Mouse (Mus musculus) CH12.LX (cell line): ENCODE measurements around the gene Arhgef39. TPM values are rescaled to one million over a fixed set of nuclear protein-coding genes. Genes with fewer than 3 reads are reported as not detected.
A peak's percentile ranks its signal among the peaks of the same experiment; 100 is the strongest.

Experiments used
- DNase-seq: peaks from one replicate; pipeline ENCODE4 v3.0.0-alpha.2; 2013; ENCODE audit errors: extremely low read depth
- H3K27ac ChIP-seq: 2 replicates; pipeline ENCODE4 v1.5.1; 2012; ENCODE audit warnings: low read depth, mild to moderate bottlenecking, control low read depth, moderate library complexity; ENCODE audit not compliant: insufficient read depth
- H3K27me3 ChIP-seq: replicated peaks from 2 replicates; pipeline ENCODE3; 2012; ENCODE audit warnings: inconsistent platforms
- H3K36me3 ChIP-seq, 2 experiments: replicated peaks in 1 of 2; 2 replicates each; pipeline versions ENCODE3 to v1.6.1; 2012; ENCODE audit warnings: inconsistent platforms in 1 of 2, low read length in 1 of 2, mild to moderate bottlenecking in 1 of 2, mixed read lengths in 1 of 2, moderate library complexity in 1 of 2; ENCODE audit not compliant: control insufficient read depth in 1 of 2, insufficient read depth in 1 of 2
- H3K4me1 ChIP-seq, 2 experiments: 2 replicates each; pipeline ENCODE4 v1.6.1; 2012; ENCODE audit warnings: inconsistent platforms in 1 of 2, moderate library complexity in 1 of 2; ENCODE audit not compliant: insufficient read depth in 2 of 2, control insufficient read depth in 1 of 2
- H3K4me2 ChIP-seq: 2 replicates; pipeline ENCODE4 v1.6.1; 2012; ENCODE audit warnings: low read depth, mild to moderate bottlenecking, control low read depth; ENCODE audit not compliant: poor library complexity, insufficient read depth, severe bottlenecking
- H3K4me3 ChIP-seq, 3 experiments: fragments of 150-350 bp in 1 of 3; sonication (generic) in 1 of 3; replicated peaks in 1 of 3; 2 replicates each; pipeline versions ENCODE3 to v1.5.1; 2011 to 2012; ENCODE audit warnings: low read depth in 2 of 3, low read length in 2 of 3, mild to moderate bottlenecking in 2 of 3, moderate library complexity in 2 of 3, control low read depth in 1 of 3, improper control_type of control experiment in 1 of 3, inconsistent platforms in 1 of 3, mixed read lengths in 1 of 3; ENCODE audit not compliant: poor library complexity in 1 of 3
- H3K79me2 ChIP-seq: replicated peaks from 2 replicates; pipeline ENCODE4 v1.6.1; 2012; ENCODE audit warnings: mild to moderate bottlenecking, moderate library complexity; ENCODE audit not compliant: control insufficient read depth, poor library complexity, insufficient read depth, severe bottlenecking; ENCODE audit errors: extremely low read depth
- H3K9ac ChIP-seq: 2 replicates; pipeline ENCODE4 v1.6.1; 2012; ENCODE audit warnings: low read depth, mild to moderate bottlenecking, control low read depth, moderate library complexity; ENCODE audit not compliant: insufficient read depth
- H3K9me3 ChIP-seq: replicated peaks from 2 replicates; pipeline ENCODE3; 2012; ENCODE audit warnings: low read length, inconsistent platforms, mixed read lengths
- BHLHE40 ChIP-seq: IDR thresholded peaks from 2 replicates; pipeline ENCODE4 v1.6.1; 2011; ENCODE audit warnings: mild to moderate bottlenecking, low read depth, low read length, improper control_type of control experiment
- CHD1 ChIP-seq: IDR thresholded peaks from 2 replicates; pipeline ENCODE4 v1.6.1; 2012; ENCODE audit warnings: low read depth, low read length, improper control_type of control experiment, inconsistent platforms
- E2F4 ChIP-seq: IDR thresholded peaks from 2 replicates; pipeline ENCODE4 v1.6.1; 2011; ENCODE audit warnings: low read depth, low read length, improper control_type of control experiment; ENCODE audit not compliant: insufficient replicate concordance
- ELF1 ChIP-seq: IDR thresholded peaks from 2 replicates; pipeline ENCODE4 v1.6.1; 2014; ENCODE audit warnings: low read depth, mild to moderate bottlenecking, inconsistent platforms, low read length, improper control_type of control experiment
- ETS1 ChIP-seq: conservative IDR thresholded peaks from 2 replicates; pipeline ENCODE4 v1.6.1; 2012; ENCODE audit warnings: low read depth, mild to moderate bottlenecking, inconsistent platforms, low read length, improper control_type of control experiment, moderate library complexity
- GABPA ChIP-seq: IDR thresholded peaks from 2 replicates; pipeline ENCODE4 v1.6.1; 2012; ENCODE audit warnings: low read depth, low read length, improper control_type of control experiment, inconsistent platforms; ENCODE audit not compliant: insufficient replicate concordance
- IRF4 ChIP-seq: IDR thresholded peaks from 2 replicates; pipeline ENCODE4 v1.6.1; 2014; ENCODE audit warnings: low read depth, mild to moderate bottlenecking, inconsistent platforms, low read length, improper control_type of control experiment
- JUND ChIP-seq: conservative IDR thresholded peaks from 2 replicates; pipeline ENCODE4 v1.6.1; 2011; ENCODE audit warnings: low read depth, low read length, improper control_type of control experiment
- KAT2A ChIP-seq: IDR thresholded peaks from 2 replicates; pipeline ENCODE4 v1.6.1; 2012; ENCODE audit warnings: low read length, improper control_type of control experiment, inconsistent platforms; ENCODE audit not compliant: insufficient replicate concordance
- MAZ ChIP-seq: IDR thresholded peaks from 2 replicates; pipeline ENCODE4 v1.6.1; 2012; ENCODE audit warnings: low read depth, mild to moderate bottlenecking, inconsistent platforms, low read length, improper control_type of control experiment, moderate library complexity
- MEF2A ChIP-seq: IDR thresholded peaks from 2 replicates; pipeline ENCODE4 v1.6.1; 2014; ENCODE audit warnings: low read depth, mild to moderate bottlenecking, inconsistent platforms, low read length, improper control_type of control experiment, borderline replicate concordance
- MXI1 ChIP-seq: IDR thresholded peaks from 2 replicates; pipeline ENCODE4 v1.6.1; 2011; ENCODE audit warnings: mild to moderate bottlenecking, low read depth, low read length, improper control_type of control experiment
- NELFE ChIP-seq: IDR thresholded peaks from 2 replicates; pipeline ENCODE4 v1.6.1; 2011; ENCODE audit warnings: low read depth, low read length, improper control_type of control experiment
- NRF1 ChIP-seq: IDR thresholded peaks from 2 replicates; pipeline ENCODE4 v1.6.1; 2014; ENCODE audit warnings: low read depth, mild to moderate bottlenecking, inconsistent platforms, low read length, improper control_type of control experiment, moderate library complexity
- PAX5 ChIP-seq: IDR thresholded peaks from 2 replicates; pipeline ENCODE4 v1.6.1; 2012; ENCODE audit warnings: low read length, inconsistent platforms, mixed read lengths
- POLR2A ChIP-seq: IDR thresholded peaks from 2 replicates; pipeline ENCODE4 v1.6.1; 2011; ENCODE audit warnings: low read depth, mild to moderate bottlenecking, improper control_type of control experiment, low read length
- POLR2AphosphoS2 ChIP-seq: IDR thresholded peaks from 2 replicates; pipeline ENCODE4 v1.6.1; 2011; ENCODE audit warnings: low read depth, low read length, improper control_type of control experiment
- RCOR1 ChIP-seq: conservative IDR thresholded peaks from 2 replicates; pipeline ENCODE4 v1.6.1; 2012; ENCODE audit warnings: low read depth, mild to moderate bottlenecking, inconsistent platforms, low read length, improper control_type of control experiment
- SIN3A ChIP-seq: IDR thresholded peaks from 2 replicates; pipeline ENCODE4 v1.6.1; 2012; ENCODE audit warnings: low read length, improper control_type of control experiment, inconsistent platforms
- SMC3 ChIP-seq: IDR thresholded peaks from 2 replicates; pipeline ENCODE4 v1.6.1; 2011; ENCODE audit warnings: low read depth, low read length, improper control_type of control experiment
- TBP ChIP-seq: conservative IDR thresholded peaks from 2 replicates; pipeline ENCODE4 v1.6.1; 2011; ENCODE audit warnings: low read depth, low read length, improper control_type of control experiment
- TCF12 ChIP-seq: IDR thresholded peaks from 2 replicates; pipeline ENCODE4 v1.6.1; 2014; ENCODE audit warnings: low read depth, mild to moderate bottlenecking, inconsistent platforms, low read length, improper control_type of control experiment
- UBTF ChIP-seq: IDR thresholded peaks from 2 replicates; pipeline ENCODE4 v1.6.1; 2012; ENCODE audit warnings: low read depth, mild to moderate bottlenecking, inconsistent platforms, low read length, improper control_type of control experiment, moderate library complexity
- USF1 ChIP-seq: IDR thresholded peaks from 2 replicates; pipeline ENCODE4 v1.6.1; 2014; ENCODE audit warnings: low read depth, mild to moderate bottlenecking, inconsistent platforms, low read length, improper control_type of control experiment
- USF2 ChIP-seq: conservative IDR thresholded peaks from 2 replicates; pipeline ENCODE4 v1.6.1; 2011; ENCODE audit warnings: low read depth, low read length, improper control_type of control experiment
- ZC3H11A ChIP-seq: IDR thresholded peaks from 2 replicates; pipeline ENCODE4 v1.6.1; 2012; ENCODE audit warnings: low read depth, mild to moderate bottlenecking, inconsistent platforms, low read length, improper control_type of control experiment
- ZKSCAN1 ChIP-seq: IDR thresholded peaks from 2 replicates; pipeline ENCODE4 v1.6.1; 2012; ENCODE audit warnings: low read depth, inconsistent platforms, low read length, improper control_type of control experiment, borderline replicate concordance
- dilution Hi-C: fragments of 300-500 bp; cut with MboI; formaldehyde crosslinking; loops from 2 replicates; pipeline ENCODE4 v1.14.3; 2020; ENCODE audit warnings: low sequenced_read_pairs; ENCODE audit not compliant: extremely low pct_unique_long_range_greater_than_20kb, extremely low pct_ligation_motif_present
- in situ Hi-C: fragments of 300-500 bp; cut with MboI; formaldehyde crosslinking; loops from 3 replicates; pipeline ENCODE4 v1.14.3; 2019; ENCODE audit warnings: low sequenced_read_pairs, low pct_ligation_motif_present, low pct_unique_long_range_greater_than_20kb, mixed read lengths
- polyA plus RNA-seq: library from polyadenylated mRNA; unstranded; fragments of >175 nt; gene quantifications from 2 replicates; pipeline ENCODE4 v1.2.1, GENCODE M21; 2012; ENCODE audit warnings: low read depth; ENCODE audit not compliant: insufficient read length
- total RNA-seq, 2 experiments: library from RNA; depleted of rRNA; stranded (reverse); fragments of 300-350 nt in 1 of 2; fragments of >200 nt in 1 of 2; gene quantifications; 2 replicates each; pipeline ENCODE4 v1.2.3; 2012 to 2014

Arhgef39 gene
- total and polyA plus RNA-seq, 3 experiments, result 4.8 to 7.5 (median 7.1) TPM

DNA sequence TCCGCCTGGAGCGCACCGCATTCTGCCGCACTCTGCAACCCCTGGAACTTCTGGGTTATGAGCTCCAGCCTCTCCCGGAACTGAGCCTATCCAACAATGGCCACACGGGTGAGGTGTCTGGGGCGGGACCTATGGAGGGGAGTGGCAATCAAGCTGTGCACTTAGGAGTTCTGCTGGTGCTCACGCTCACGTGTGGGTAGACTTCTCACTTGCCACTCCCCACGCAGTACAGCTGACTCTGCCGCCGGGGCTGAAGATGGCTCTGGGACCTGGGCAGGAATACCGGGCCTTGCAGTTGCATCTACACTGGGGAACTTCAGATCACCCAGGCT lies 9.1 kb upstream of the Arhgef39 start:
- DNase-seq, result no peak
- Histone ChIP-seq H3K27ac (no peak overlapping the region), H3K36me3 (no peaks in the 10 kb centered on the region), H3K4me3 (no peak overlapping the region), H3K27me3 (peaks cover 88% of the 10 kb centered on the region), H3K79me2 (no peaks in the 10 kb centered on the region), H3K9ac (no peak overlapping the region), H3K4me1 (no peaks in the 10 kb centered on the region), H3K4me2 (peak overlapping the region; percentile 18; the same call in 1 of the 2 replicates), H3K9me3 (no peaks in the 10 kb centered on the region)
- in situ Hi-C loops, result no loop called here
- TF ChIP-seq POLR2AphosphoS2, result no peak
- TF ChIP-seq ELF1, result no peak
- TF ChIP-seq ZKSCAN1, result no peak
- TF ChIP-seq CHD1, result no peak
- no peak for TF ChIP-seq USF2
- no peak for TF ChIP-seq USF1
- no peak for TF ChIP-seq KAT2A
- TF ChIP-seq JUND, result no peak
- no peak for TF ChIP-seq NELFE
- TF ChIP-seq NRF1, result no peak
- TF ChIP-seq MXI1, result no peak
- TF ChIP-seq SMC3, result no peak
- TF ChIP-seq TBP, result no peak
- TF ChIP-seq ZC3H11A, result no peak
- no peak for TF ChIP-seq TCF12
- no peak for TF ChIP-seq IRF4
- no peak for TF ChIP-seq MEF2A
- TF ChIP-seq RCOR1, result no peak
- TF ChIP-seq, all 38 proteins: peak for 0
- dilution Hi-C loops, result no loop called here

DNA sequence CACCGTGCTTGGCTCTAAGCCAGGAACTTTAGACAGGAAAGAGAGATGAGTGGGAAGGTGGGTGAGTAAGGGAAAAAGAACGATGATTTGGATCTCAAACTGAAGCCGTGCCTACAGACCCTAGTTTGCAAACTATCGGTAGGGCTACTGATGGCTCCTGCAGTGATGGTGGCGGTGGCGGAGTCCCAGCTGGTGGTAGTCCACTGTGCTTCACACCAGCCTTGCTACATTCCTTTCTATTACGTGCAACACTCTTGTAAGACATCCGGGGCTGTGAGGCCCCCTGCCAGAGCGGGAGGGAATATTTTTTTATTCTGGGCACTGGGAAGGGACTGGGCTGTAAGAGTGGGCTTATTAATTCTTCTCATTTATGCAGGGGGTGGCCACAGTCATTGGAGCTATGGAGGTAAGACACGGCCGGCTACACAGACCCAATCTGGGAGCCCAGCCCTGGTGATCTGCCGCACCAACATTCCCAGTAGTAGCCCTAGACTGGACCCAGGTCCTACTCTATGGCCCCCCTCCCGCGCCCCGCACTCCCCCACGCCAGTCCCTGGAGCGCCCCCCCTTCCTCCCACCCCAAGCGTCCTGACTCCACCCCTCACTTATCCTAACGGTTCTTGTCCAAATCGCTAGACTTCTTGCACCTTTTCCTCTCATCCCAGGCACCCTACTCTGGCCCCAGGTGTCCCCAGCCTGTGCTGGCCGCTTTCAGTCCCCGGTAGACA lies 8.6 kb upstream of the Arhgef39 start:
- Histone ChIP-seq H3K36me3 (no peaks in the 10 kb centered on the region), H3K4me1 (no peaks in the 10 kb centered on the region), H3K4me3 (no peak overlapping the region), H3K9me3 (no peaks in the 10 kb centered on the region), H3K4me2 (peak overlapping the region; percentile 18; the same call in 1 of the 2 replicates), H3K27me3 (peaks cover 88% of the 10 kb centered on the region), H3K27ac (no peak overlapping the region), H3K9ac (no peak overlapping the region), H3K79me2 (no peaks in the 10 kb centered on the region)
- no peak for DNase-seq
- dilution Hi-C loops, result no loop called here
- in situ Hi-C loops, result no loop called here
- TF ChIP-seq UBTF (no peak), PAX5 (no peak), JUND (no peak), IRF4 (no peak), ETS1 (no peak), MAZ (no peak), SIN3A (no peak), GABPA (no peak), BHLHE40 (no peak), NELFE (no peak), E2F4 (no peak), POLR2A (no peak), ELF1 (no peak)
